Mouse (Mus musculus) CH12.LX (cell line): ENCODE data around the gene Ndst4.

Experiments
- BHLHE40 ChIP-seq: IDR thresholded peaks from 2 replicates; pipeline ENCODE4 v1.6.1; 2011; ENCODE audit warnings: mild to moderate bottlenecking, low read depth, low read length, improper control_type of control experiment
- CHD2 ChIP-seq: IDR thresholded peaks from 2 replicates; pipeline ENCODE4 v1.6.1; 2011; ENCODE audit warnings: low read length, improper control_type of control experiment
- CTCF ChIP-seq, 2 experiments: IDR thresholded peaks in 1 of 2; conservative IDR thresholded peaks in 1 of 2; 2 replicates each; pipeline ENCODE4 v1.5.1; 2011 to 2012; ENCODE audit warnings: low read depth in 2 of 2, low read length in 2 of 2, improper control_type of control experiment in 1 of 2, inconsistent platforms in 1 of 2, mild to moderate bottlenecking in 1 of 2, moderate library complexity in 1 of 2
- ETS1 ChIP-seq: conservative IDR thresholded peaks from 2 replicates; pipeline ENCODE4 v1.6.1; 2012; ENCODE audit warnings: low read depth, mild to moderate bottlenecking, inconsistent platforms, low read length, improper control_type of control experiment, moderate library complexity
- HCFC1 ChIP-seq: IDR thresholded peaks from 2 replicates; pipeline ENCODE4 v1.6.1; 2012; ENCODE audit warnings: low read depth, mild to moderate bottlenecking, inconsistent platforms, low read length, improper control_type of control experiment
- MAX ChIP-seq: IDR thresholded peaks from 2 replicates; pipeline ENCODE4 v1.6.1; 2011; ENCODE audit warnings: low read length, improper control_type of control experiment
- MXI1 ChIP-seq: IDR thresholded peaks from 2 replicates; pipeline ENCODE4 v1.6.1; 2011; ENCODE audit warnings: mild to moderate bottlenecking, low read depth, low read length, improper control_type of control experiment
- POLR2A ChIP-seq: IDR thresholded peaks from 2 replicates; pipeline ENCODE4 v1.6.1; 2011; ENCODE audit warnings: low read depth, mild to moderate bottlenecking, improper control_type of control experiment, low read length
- POLR2AphosphoS2 ChIP-seq: IDR thresholded peaks from 2 replicates; pipeline ENCODE4 v1.6.1; 2011; ENCODE audit warnings: low read depth, low read length, improper control_type of control experiment
- SMC3 ChIP-seq: IDR thresholded peaks from 2 replicates; pipeline ENCODE4 v1.6.1; 2011; ENCODE audit warnings: low read depth, low read length, improper control_type of control experiment
- USF1 ChIP-seq: IDR thresholded peaks from 2 replicates; pipeline ENCODE4 v1.6.1; 2014; ENCODE audit warnings: low read depth, mild to moderate bottlenecking, inconsistent platforms, low read length, improper control_type of control experiment
- ZNF384 ChIP-seq: IDR thresholded peaks from 2 replicates; pipeline ENCODE4 v1.6.1; 2012; ENCODE audit warnings: low read depth, low read length, improper control_type of control experiment, inconsistent platforms

DNA sequence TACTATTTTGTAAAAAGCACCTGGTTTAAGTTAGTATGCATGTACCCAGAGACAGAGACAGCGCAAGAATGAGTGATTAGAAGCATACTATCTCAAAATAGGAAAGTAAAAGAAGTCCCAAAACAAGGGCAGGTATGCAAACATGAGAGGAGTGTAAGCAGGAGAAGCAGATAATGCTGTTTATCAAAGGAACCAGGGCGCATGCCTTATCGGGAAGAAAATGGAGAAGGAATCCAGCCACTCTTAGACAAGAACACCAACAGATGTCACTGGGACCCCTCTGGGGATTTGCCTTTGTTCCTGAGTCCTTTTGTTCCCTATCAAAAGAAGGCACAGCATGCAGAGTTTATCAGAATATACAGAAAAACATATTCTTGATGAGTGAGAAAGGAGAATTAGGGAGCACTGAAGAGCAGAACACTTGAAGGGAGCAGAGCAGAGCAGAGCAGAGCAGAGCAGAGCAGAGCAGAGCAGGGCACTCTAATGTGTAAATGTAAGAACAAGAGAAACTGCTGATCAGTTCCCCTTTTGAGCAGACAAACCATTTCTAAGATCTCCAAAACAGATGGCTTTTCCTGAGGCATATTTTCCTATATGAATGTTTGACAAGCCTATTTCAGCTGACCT lies 251.2 kb downstream of the Ndst4 start:
- TF ChIP-seq ETS1 (no peak), ZNF384 (no peak), CTCF (conservative IDR thresholded peaks at IDR 0.05 in 1 of 2, IDR thresholded peaks at IDR 0.05 in 1 of 2; ENCODE audit: low read depth in 2 of 2, low read length in 2 of 2) (no peak), POLR2A (no peak), BHLHE40 (no peak), HCFC1 (no peak), CHD2 (no peak), MAX (no peak), USF1 (no peak), SMC3 (no peak), POLR2AphosphoS2 (no peak), MXI1 (no peak)
